Mouse (Mus musculus): ENCODE measurements around the gene Eya3. TPM values are rescaled to one million over a fixed set of nuclear protein-coding genes. Genes with fewer than 3 reads are reported as not detected.

Gene Eya3
- polyA plus RNA-seq, 1 experiment from 2014 or later = 8.2 TPM

DNA sequence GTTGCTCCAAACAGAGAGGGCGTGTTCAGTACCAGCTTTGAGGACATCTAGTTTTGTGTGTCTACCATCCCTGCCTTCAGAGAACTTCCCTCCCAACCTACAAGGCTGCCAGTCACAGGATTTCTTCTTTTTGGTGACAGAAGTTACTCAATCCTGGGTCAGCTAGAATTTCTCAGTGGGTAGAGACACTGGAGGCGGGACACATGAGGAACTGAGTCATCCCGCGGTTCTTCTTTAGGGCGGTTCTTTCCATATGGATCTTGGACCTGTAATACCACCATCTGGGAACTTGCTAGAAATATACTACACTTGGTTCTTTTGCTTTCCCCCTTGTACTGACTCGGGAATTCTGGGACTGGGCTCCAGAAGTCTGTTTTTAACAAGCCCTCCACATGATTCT, 20.9 kb upstream of the Eya3 start:
- Histone ChIP-seq H3K36me3 (ENCODE audit: insufficient read depth, low read length) (no peaks in the 10 kb centered on the region), H3K4me1 (ENCODE audit: insufficient read depth, low read depth, low read length) (no peaks in the 10 kb centered on the region), H3K27ac (ENCODE audit: low read length) (no peak overlapping the region), H3K9ac (replicated peaks; ENCODE audit: low read depth) (no peak overlapping the region), H3K4me2 (replicated peaks; ENCODE audit: low read depth, low read length) (no peak overlapping the region), H3K9me3 (ENCODE audit: low read length) (no peaks in the 10 kb centered on the region), H3K27me3 (replicated peaks; ENCODE audit: insufficient read depth, low read length) (no peaks in the 10 kb centered on the region), H3K4me3 (ENCODE audit: low read depth, low read length) (no peak overlapping the region)
- 87% methylated on average over 6 of the region's 6 CpGs for WGBS
- DNase-seq (ENCODE audit: low spot score) (peak; percentile 50), ATAC-seq (no peak)
- no peak for TF ChIP-seq EP300 (IDR thresholded peaks at IDR 0.05)
- TF ChIP-seq CTCF (IDR thresholded peaks at IDR 0.05) = no peak

DNA sequence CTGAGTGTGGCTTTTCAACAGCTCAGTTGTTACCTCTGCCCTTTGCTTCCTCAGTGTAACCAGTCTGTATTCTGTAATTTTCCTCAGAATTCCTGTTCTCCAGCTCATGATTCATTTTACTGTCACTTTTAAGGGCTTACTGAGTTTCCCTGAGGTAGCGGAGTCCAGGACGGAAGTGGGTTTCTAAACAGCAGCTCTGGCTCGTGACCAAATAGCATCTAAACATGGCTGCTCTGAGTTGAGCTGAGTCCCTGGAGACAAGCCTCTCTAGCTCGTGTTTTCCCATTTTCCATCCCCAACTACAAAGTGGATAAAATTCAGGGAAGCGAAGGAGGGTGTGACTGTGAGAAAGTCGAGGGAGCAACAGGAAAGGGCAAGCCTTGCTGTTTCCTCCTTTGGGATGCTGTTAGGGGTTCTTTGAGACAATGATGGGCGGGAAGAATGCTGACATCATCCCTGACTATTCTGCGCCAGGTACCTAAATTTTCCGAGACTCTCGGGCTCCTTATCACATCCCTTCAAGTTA, 19.9 kb upstream of the Eya3 start:
- Histone ChIP-seq H3K4me1 (ENCODE audit: insufficient read depth, low read depth, low read length) (no peaks in the 10 kb centered on the region), H3K9me3 (ENCODE audit: low read length) (no peaks in the 10 kb centered on the region), H3K36me3 (ENCODE audit: insufficient read depth, low read length) (no peaks in the 10 kb centered on the region), H3K4me2 (replicated peaks; ENCODE audit: low read depth, low read length) (no peak overlapping the region), H3K27ac (ENCODE audit: low read length) (no peak overlapping the region), H3K4me3 (ENCODE audit: low read depth, low read length) (no peak overlapping the region), H3K9ac (replicated peaks; ENCODE audit: low read depth) (no peak overlapping the region), H3K27me3 (replicated peaks; ENCODE audit: insufficient read depth, low read length) (no peaks in the 10 kb centered on the region)
- TF ChIP-seq CTCF (IDR thresholded peaks at IDR 0.05) = no peak
- no peak for TF ChIP-seq EP300 (IDR thresholded peaks at IDR 0.05)
- ATAC-seq (peak; percentile 35; the same call in 1 of the 2 replicates), DNase-seq (ENCODE audit: low spot score) (peak; percentile 17)
- WGBS = 66% methylated on average over 10 of the region's 10 CpGs

DNA sequence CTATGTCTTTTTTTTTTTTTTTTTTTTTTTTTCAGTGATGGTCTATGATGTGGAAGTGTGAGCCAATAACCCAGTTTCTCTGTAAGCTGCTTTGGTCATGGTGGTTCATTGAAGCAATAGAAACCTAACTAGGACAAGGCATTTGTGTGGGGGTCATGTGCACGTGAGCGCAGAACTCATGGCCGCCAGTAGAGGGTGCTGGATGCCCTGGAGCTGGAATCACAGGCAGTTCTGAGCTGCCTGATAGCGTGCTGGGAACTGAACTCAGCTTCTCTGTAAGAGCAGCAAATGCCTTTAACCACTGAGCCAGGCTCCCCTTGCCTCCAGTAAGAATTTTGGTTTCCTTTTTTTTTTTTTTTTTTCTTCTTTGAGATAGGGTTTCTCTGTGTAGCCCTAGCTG, 18.7 kb upstream of the Eya3 start:
- no peak overlapping the region for H3K4me3 ChIP-seq (ENCODE audit: low read depth, low read length)
- 86% methylated on average over 4 of the region's 4 CpGs for WGBS
- H3K9me3 ChIP-seq (ENCODE audit: low read length) = no peaks in the 10 kb centered on the region
- H3K27me3 ChIP-seq (replicated peaks; ENCODE audit: insufficient read depth, low read length) = no peaks in the 10 kb centered on the region
- H3K4me2 ChIP-seq (replicated peaks; ENCODE audit: low read depth, low read length) = no peak overlapping the region
- no peak for ATAC-seq
- H3K27ac ChIP-seq (ENCODE audit: low read length) = no peak overlapping the region
- no peak for TF ChIP-seq EP300 (IDR thresholded peaks at IDR 0.05)
- TF ChIP-seq CTCF (IDR thresholded peaks at IDR 0.05) = peak; percentile 20; the same call in 1 of the 2 replicates
- no peak for DNase-seq (ENCODE audit: low spot score)
- no peak overlapping the region for H3K9ac ChIP-seq (replicated peaks; ENCODE audit: low read depth)
- no peaks in the 10 kb centered on the region for H3K36me3 ChIP-seq (ENCODE audit: insufficient read depth, low read length)
- no peaks in the 10 kb centered on the region for H3K4me1 ChIP-seq (ENCODE audit: insufficient read depth, low read depth, low read length)

DNA sequence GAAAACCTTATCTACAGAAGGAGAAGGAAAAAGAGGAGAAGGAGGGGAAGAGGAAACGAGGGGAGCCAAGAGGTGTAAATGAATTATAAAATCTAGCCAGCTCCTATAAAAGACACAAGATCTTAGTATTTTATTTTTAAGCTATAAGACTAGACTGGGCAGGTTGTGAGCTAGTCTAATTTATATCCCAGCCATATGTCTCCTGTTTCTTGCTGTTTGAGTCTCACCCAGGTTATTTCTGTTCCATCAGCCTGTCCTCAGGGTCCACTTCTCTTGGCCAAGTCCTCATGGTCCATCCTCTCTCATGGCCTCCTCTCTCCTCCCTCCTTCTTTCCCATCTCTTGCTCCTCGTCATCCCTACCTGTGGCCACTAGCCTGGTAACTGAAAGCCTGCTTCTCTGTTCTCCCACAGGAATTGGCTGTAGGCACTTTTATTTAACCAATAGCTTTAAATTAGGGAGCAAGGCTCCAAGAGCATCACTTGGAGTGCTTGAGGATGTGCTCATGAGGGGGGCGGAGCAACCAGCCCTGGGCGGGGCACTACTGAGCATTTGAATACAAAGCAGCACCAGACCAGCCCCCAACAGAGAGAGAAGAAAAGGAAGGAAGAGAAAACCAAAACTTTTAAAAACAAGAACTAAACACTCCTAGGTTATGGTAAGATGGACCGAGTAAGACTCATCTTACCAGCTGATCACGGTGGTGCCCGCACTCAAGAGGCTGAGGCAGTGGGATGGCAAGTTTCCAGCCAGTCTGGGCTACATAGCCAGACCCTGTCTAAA, 17.3 kb upstream of the Eya3 start:
- ATAC-seq (no peak), DNase-seq (ENCODE audit: low spot score) (no peak)
- Histone ChIP-seq H3K4me2 (replicated peaks; ENCODE audit: low read depth, low read length) (no peak overlapping the region), H3K9me3 (ENCODE audit: low read length) (no peaks in the 10 kb centered on the region), H3K4me1 (ENCODE audit: insufficient read depth, low read depth, low read length) (no peaks in the 10 kb centered on the region), H3K9ac (replicated peaks; ENCODE audit: low read depth) (no peak overlapping the region), H3K4me3 (ENCODE audit: low read depth, low read length) (no peak overlapping the region), H3K27me3 (replicated peaks; ENCODE audit: insufficient read depth, low read length) (no peaks in the 10 kb centered on the region), H3K36me3 (ENCODE audit: insufficient read depth, low read length) (no peaks in the 10 kb centered on the region), H3K27ac (ENCODE audit: low read length) (no peak overlapping the region)
- 71% methylated on average over 7 of the region's 7 CpGs for WGBS
- TF ChIP-seq CTCF (IDR thresholded peaks at IDR 0.05) (no peak), EP300 (IDR thresholded peaks at IDR 0.05) (no peak)

DNA sequence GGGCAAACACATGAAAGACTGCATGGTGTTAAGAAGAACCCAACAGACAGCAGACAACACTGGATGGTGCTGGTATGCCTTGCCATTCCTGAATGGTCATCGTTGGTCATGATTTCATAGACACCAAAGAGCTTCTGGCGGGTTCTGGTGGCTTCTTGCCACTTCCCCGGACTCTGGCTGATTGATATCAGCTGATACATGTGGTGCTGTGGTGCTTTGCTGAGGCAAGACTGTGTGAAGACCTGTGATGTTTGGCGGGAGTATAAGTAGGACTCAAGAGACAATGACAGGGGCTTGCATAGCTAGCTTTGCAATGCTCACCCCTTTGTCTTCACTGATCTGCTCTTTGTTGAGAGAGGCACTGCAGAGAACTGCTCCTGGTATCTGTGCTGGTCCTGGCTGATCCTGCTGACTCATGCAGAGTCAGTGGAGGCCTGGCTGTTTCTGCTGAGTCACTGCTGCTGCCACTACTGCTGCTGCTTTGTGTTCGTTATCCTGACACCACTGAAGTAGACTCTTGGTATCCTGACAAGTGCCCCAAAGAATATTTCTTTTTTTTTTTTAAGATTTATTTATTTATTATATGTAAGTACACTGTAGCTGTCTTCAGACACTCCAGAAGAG, 14.6 kb upstream of the Eya3 start:
- no peak for TF ChIP-seq CTCF (IDR thresholded peaks at IDR 0.05)
- TF ChIP-seq EP300 (IDR thresholded peaks at IDR 0.05) = no peak
- Histone ChIP-seq H3K4me2 (replicated peaks; ENCODE audit: low read depth, low read length) (no peak overlapping the region), H3K36me3 (ENCODE audit: insufficient read depth, low read length) (no peaks in the 10 kb centered on the region), H3K4me3 (ENCODE audit: low read depth, low read length) (no peak overlapping the region), H3K27ac (ENCODE audit: low read length) (no peak overlapping the region), H3K9me3 (ENCODE audit: low read length) (no peaks in the 10 kb centered on the region), H3K9ac (replicated peaks; ENCODE audit: low read depth) (no peak overlapping the region), H3K27me3 (replicated peaks; ENCODE audit: insufficient read depth, low read length) (no peaks in the 10 kb centered on the region), H3K4me1 (ENCODE audit: insufficient read depth, low read depth, low read length) (no peaks in the 10 kb centered on the region)
- 73% methylated on average over 5 of the region's 5 CpGs for WGBS
- ATAC-seq (no peak), DNase-seq (ENCODE audit: low spot score) (no peak)

DNA sequence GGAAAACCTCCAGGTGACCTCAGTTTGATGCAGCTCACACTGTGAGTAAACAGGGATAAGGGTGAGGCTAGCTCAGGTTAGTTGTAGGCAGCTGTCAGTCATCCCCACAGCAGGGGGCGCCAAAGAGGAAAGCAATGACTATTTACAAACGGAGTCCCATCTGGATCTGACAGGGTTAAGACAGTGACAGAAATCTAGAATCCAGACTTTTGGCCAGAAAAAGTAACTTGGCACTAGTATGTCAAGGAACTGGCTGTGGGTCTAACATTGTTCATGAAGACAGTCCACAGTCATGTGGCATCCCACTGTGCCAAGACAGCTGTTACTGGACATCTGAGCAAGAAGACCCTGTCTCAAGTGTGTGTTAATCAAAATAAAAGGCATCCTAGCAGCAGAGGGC, 10.0 kb upstream of the Eya3 start:
- Histone ChIP-seq H3K4me2 (replicated peaks; ENCODE audit: low read depth, low read length) (no peak overlapping the region), H3K27ac (ENCODE audit: low read length) (no peak overlapping the region), H3K36me3 (ENCODE audit: insufficient read depth, low read length) (no peaks in the 10 kb centered on the region), H3K4me3 (ENCODE audit: low read depth, low read length) (no peak overlapping the region), H3K27me3 (replicated peaks; ENCODE audit: insufficient read depth, low read length) (no peaks in the 10 kb centered on the region), H3K9ac (replicated peaks; ENCODE audit: low read depth) (no peak overlapping the region), H3K9me3 (ENCODE audit: low read length) (no peaks in the 10 kb centered on the region), H3K4me1 (ENCODE audit: insufficient read depth, low read depth, low read length) (no peaks in the 10 kb centered on the region)
- ATAC-seq (peak; percentile 80), DNase-seq (ENCODE audit: low spot score) (peak; percentile 81)
- 16% methylated on average over 2 of the region's 2 CpGs for WGBS
- TF ChIP-seq CTCF (IDR thresholded peaks at IDR 0.05) (peak; percentile 79), EP300 (IDR thresholded peaks at IDR 0.05) (no peak)
